Mouse (Mus musculus) testis, postnatal 10 days (tissue): ENCODE measurements around the gene Adcy1.
A peak's percentile ranks its signal among the peaks of the same experiment; 100 is the strongest.

ENCODE experiments used
- DNase-seq: peaks from one replicate; pipeline ENCODE4 v3.0.0; 2021; ENCODE audit warnings: low spot score

Gene Adcy1

DNA sequence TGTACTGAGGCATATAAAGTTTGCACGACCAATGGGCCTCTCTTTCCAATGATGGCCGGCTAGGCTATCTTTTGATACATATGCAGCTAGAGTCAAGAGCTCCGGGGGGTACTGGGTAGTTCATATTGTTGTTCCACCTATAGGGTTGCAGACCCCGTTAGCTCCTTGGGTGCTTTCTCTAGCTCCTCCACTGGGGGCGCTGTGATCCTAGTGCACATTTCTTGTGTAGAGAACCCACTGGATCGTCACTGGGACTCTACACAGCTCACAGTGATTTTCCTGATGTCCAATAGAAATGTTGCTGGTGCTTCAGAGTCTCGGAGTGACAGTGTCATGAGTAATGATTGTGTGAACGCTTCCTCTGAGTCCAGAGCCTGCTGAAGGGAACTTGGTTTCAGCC, 158.5 kb downstream of the Adcy1 start:
- DNase-seq = peak; percentile 60

DNA sequence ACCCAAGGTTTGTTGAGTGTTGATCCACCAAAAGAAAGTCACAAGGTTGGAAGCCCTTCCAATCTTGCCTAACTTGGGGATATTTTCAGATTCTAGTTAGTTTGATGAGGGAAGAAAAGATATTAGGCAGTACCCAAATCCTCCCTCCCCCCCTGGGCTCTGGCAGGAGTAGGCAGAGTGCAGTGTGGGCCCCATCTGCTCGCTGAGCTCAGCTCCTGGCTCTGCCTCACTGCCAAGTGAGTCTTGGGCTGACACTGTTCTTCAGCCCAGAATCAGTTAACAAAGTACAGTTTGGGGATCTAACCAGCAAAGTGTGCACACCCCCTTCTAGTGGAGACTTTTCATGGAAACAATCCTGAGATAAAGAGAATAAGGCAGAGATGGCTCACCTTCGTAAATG, 162.9 kb downstream of the Adcy1 start:
- no peak for DNase-seq

DNA sequence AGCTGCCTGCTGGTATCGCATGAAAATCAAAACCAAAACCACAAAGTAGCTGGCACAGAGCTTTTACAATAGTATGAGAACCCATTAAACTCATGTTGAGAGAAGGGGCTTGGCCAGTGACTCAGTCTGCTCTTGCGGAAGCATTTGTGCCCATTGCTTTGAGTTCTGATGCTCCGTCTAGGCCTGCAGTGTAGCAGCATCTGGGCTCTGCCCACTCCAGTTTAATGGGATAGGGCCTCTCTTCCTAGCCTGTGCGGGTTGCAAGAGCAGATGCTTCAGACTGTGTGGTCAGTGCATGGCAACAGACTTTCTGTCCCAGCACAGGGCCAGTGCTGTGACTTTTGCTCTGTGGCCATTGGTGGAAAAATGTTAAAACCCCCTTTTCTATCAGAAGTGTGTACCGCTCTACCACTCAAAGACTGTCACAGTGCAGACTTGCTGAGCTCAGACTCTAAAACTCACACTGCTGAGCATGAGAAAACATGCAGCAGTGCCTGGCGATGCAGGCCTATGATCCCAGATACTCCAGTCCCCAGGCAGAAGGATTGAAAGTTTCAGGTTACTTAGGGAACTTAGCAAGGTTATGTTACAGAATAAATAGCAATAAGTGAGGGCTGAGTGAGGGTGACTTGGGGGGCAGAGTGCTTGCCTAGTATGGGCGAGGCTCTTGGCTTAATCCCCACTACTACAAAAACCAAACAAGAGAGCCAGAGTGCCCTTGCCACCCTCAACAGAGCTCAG, 163.7 kb downstream of the Adcy1 start:
- DNase-seq = no peak

- no peak for DNase-seq
Observed at GRCm38 (mm10) chr11:7228107-7228506, 164.8 kb downstream of the Adcy1 start.
